Mouse (Mus musculus) midbrain, embryonic 16.5 days (tissue): ENCODE measurements around the gene Tex14. TPM values are rescaled to one million over a fixed set of nuclear protein-coding genes. Genes with fewer than 3 reads are reported as not detected.
"Not testable (repeated sequence)": the region's sequence is repeated elsewhere in the genome, so short reads cannot be mapped to it uniquely, and the experiment has no call there.

ENCODE experiments used
- ATAC-seq: fragments of 200-750 bp; cut with Nextera tagmentation; 2 replicates; pipeline ENCODE4 v1.8.0; 2017; ENCODE audit warnings: moderate TSS enrichment
- H3K27ac ChIP-seq: fragments of 300-500 bp; sonication (generic); 2 replicates; pipeline ENCODE4 v1.5.1; 2014; ENCODE audit warnings: mild to moderate bottlenecking, low read length, mixed read lengths
- H3K27me3 ChIP-seq: fragments of 300-500 bp; sonication (generic); 2 replicates; pipeline ENCODE4 v1.6.1; 2014; ENCODE audit warnings: low read depth, low read length, mixed read lengths; ENCODE audit not compliant: control insufficient read depth, insufficient read depth
- H3K36me3 ChIP-seq: fragments of 300-500 bp; sonication (generic); 2 replicates; pipeline ENCODE4 v1.6.1; 2014; ENCODE audit warnings: mild to moderate bottlenecking, low read length, moderate library complexity, mixed read lengths; ENCODE audit not compliant: control insufficient read depth, insufficient read depth
- H3K4me1 ChIP-seq: fragments of 300-500 bp; sonication (generic); 2 replicates; pipeline ENCODE4 v1.6.1; 2014; ENCODE audit warnings: mild to moderate bottlenecking, low read length, mixed read lengths; ENCODE audit not compliant: control insufficient read depth, insufficient read depth
- H3K4me2 ChIP-seq: fragments of 300-500 bp; sonication (generic); 2 replicates; pipeline ENCODE4 v1.6.1; 2014; ENCODE audit warnings: mild to moderate bottlenecking, low read length, mixed read lengths
- H3K4me3 ChIP-seq: fragments of 300-500 bp; sonication (generic); 2 replicates; pipeline ENCODE4 v1.5.1; 2014; ENCODE audit warnings: low read depth, mild to moderate bottlenecking, low read length, moderate library complexity, mixed read lengths
- H3K9ac ChIP-seq: fragments of 300-500 bp; sonication (generic); 2 replicates; pipeline ENCODE4 v1.6.1; 2014; ENCODE audit warnings: low read depth, low read length, mixed read lengths
- H3K9me3 ChIP-seq: fragments of 300-500 bp; sonication (generic); replicated peaks from 2 replicates; pipeline ENCODE4 v1.6.1; 2014; ENCODE audit warnings: mild to moderate bottlenecking, low read length, mixed read lengths; ENCODE audit not compliant: control insufficient read depth, poor library complexity, severe bottlenecking
- WGBS: fragments of 180-500 bp; shearing (Covaris S2); extraction: QIAGEN DNeasy Blood & Tissue Kit; methylation state at CpG from one replicate; pipeline ENCODE4 v1.1.7; 2014; 5-methylcytosine and 5-hydroxymethylcytosine counted together
- polyA plus RNA-seq: library from polyadenylated mRNA; unstranded; fragments of >200 nt; fragmentation: Nextera tagmentation; extraction: Ambion mirVana; gene quantifications from 2 replicates; pipeline ENCODE4 v1.2.1, GENCODE M21; 2015

The Tex14 gene
- polyA plus RNA-seq, 1 experiment from 2014 or later: 0.29 TPM

- no peak for ATAC-seq
- H3K4me1 ChIP-seq: no peaks in the 10 kb centered on the region
- WGBS: 81% methylated on average over 1 of the region's 1 CpGs
Observed at GRCm38 (mm10) chr11:87432447-87432846, 27.6 kb downstream of the Tex14 start.

GRCm38 (mm10) chr11:87432933-87433669 lies 28.2 kb downstream of the Tex14 start:
- H3K9me3 ChIP-seq: no peaks in the 10 kb centered on the region
- no peak overlapping the region for H3K9ac ChIP-seq
- ATAC-seq: no peak
- H3K36me3 ChIP-seq: no peaks in the 10 kb centered on the region
- H3K27me3 ChIP-seq: no peaks in the 10 kb centered on the region
- H3K27ac ChIP-seq: no peak overlapping the region
- H3K4me1 ChIP-seq: no peaks in the 10 kb centered on the region
- no peak overlapping the region for H3K4me3 ChIP-seq
- 52% methylated on average over 6 of the region's 6 CpGs for WGBS
- no peak overlapping the region for H3K4me2 ChIP-seq

More at GRCm38 (mm10) chr11:87432447-87432846, 27.6 kb downstream of the Tex14 start:
- Histone ChIP-seq H3K27ac (no peak overlapping the region), H3K9me3 (no peaks in the 10 kb centered on the region), H3K27me3 (no peaks in the 10 kb centered on the region), H3K4me2 (no peak overlapping the region), H3K4me3 (no peak overlapping the region), H3K9ac (no peak overlapping the region), H3K36me3 (no peaks in the 10 kb centered on the region)

DNA sequence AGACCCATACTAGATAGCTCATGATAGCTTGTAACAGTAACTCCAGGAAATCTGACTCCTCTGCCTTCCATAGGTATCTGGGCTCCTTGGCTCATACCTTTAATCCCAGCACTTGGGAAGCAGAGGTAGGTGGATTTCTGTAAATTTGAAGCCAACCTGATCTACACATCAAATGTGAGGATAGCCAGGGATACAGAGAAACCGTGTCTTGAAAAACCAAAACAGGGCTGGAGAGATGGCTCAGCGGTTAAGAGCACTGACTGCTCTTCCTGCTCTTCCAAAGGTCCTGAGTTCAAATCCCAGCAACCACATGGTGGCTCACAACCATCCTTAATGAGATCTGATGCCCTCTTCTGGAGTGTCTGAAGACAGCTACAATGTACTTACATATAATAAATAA lies 30.2 kb downstream of the Tex14 start:
- H3K36me3 ChIP-seq, H3K4me3 ChIP-seq, H3K4me2 ChIP-seq, ATAC-seq, H3K9me3 ChIP-seq, H3K27me3 ChIP-seq, H3K9ac ChIP-seq, H3K4me1 ChIP-seq, H3K27ac ChIP-seq: not testable (repeated sequence)
- WGBS: 90% methylated on average over 2 of the region's 2 CpGs

DNA sequence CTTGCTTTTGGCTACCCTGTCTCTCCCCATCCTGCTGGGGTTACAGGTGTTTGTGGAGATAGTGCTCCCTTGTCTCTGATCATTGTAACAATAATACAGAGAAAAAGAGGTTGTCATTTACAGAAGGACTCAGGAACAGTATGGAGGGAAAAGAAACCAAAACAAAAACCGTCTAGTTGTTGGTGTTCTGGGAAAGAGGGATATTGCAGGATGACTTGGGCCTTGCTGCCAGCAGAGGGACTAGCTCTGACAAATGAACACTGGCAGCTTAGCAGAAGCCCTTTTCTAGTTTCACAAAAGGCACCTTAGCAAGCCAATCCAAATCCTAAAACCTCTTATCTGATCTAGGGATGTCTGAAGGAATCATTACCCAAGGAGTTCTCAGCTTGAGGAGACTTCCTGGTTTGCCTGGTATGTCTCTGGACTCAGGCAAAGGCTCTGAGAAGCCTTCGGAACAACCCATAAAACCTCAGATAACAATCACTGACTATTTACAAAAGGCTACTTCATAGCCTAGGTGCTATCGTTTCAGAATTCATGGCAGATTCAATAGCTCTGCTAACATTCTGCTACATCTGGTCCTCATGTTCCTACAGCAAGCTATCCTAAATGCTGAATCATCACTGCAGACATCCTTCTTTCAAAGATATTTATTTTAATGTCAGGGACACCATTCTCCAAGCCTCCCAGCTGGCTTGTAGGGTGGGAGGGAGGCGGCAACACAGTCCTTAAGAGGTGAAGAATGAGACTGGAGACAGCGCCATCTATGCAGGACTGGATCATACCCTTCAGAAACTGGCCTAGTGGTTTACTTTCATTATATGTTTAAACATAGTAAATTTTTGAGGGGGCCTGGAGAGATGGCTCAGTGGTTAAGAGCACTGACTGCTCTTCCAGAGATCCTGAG lies 31.7 kb downstream of the Tex14 start:
- ATAC-seq: no peak
- no peaks in the 10 kb centered on the region for H3K9me3 ChIP-seq
- no peaks in the 10 kb centered on the region for H3K27me3 ChIP-seq
- no peaks in the 10 kb centered on the region for H3K36me3 ChIP-seq
- no peak overlapping the region for H3K4me2 ChIP-seq
- no peak overlapping the region for H3K27ac ChIP-seq
- no peak overlapping the region for H3K4me3 ChIP-seq
- 71% methylated on average over 5 of the region's 5 CpGs for WGBS
- H3K9ac ChIP-seq: no peak overlapping the region
- no peaks in the 10 kb centered on the region for H3K4me1 ChIP-seq

GRCm38 (mm10) chr11:87439796-87440420 lies 35.0 kb downstream of the Tex14 start:
- Histone ChIP-seq H3K27me3 (no peaks in the 10 kb centered on the region), H3K36me3 (no peaks in the 10 kb centered on the region), H3K9me3 (no peaks in the 10 kb centered on the region), H3K4me1 (peaks cover 2% of the 10 kb centered on the region; the same call in 1 of the 2 replicates), H3K9ac (no peak overlapping the region), H3K4me3 (no peak overlapping the region), H3K4me2 (no peak overlapping the region), H3K27ac (no peak overlapping the region)
- 86% methylated on average over 10 of the region's 10 CpGs for WGBS
- ATAC-seq: no peak

DNA sequence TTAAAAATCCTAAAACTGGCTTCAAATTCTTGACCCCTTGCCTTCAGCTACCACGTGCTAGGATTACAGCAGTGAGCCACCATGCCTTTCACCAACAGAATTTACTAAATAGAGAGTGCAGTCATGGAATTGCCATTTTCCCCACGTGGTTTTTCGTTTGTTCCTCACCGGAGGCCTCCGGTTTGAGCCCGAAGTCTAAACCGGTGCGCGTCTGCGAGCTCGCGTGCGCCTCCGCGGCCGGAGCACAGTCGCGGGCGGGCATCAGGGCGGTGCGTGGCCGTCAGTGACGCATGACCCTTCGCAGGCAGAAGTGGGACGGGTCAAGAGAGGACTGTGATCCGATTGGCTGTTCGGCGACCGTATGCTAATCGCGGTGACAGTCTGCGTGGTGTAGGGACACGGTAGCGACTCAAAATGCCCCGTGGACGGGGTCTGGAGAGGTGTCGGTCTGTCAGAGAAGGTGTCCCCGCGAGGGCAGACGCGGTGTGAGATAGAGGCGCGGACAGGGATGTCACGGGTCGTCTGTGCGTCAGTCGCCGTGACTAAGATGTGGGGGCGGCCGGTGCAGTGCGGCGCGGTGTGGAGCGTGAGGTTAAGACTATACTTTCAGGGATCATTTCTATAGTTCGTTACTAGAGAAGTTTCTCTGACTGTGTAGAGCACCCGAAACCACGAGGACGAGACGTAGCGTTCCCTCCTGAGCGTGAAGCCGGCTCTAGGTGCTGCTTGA lies 37.9 kb downstream of the Tex14 start:
- H3K9me3 ChIP-seq, H3K27me3 ChIP-seq: not testable (repeated sequence)
- under 1% methylated on average over 29 of the region's 62 CpGs for WGBS

GRCm38 (mm10) chr11:87443373-87443883 lies 38.6 kb downstream of the Tex14 start:
- H3K4me1 ChIP-seq: peaks cover 2% of the 10 kb centered on the region; the same call in 1 of the 2 replicates
- H3K27ac ChIP-seq: peak overlapping the region; percentile 87
- no peak overlapping the region for H3K9ac ChIP-seq
- H3K36me3 ChIP-seq: no peaks in the 10 kb centered on the region
- H3K4me3 ChIP-seq: no peak overlapping the region
- no peaks in the 10 kb centered on the region for H3K27me3 ChIP-seq
- WGBS: under 1% methylated on average over 4 of the region's 5 CpGs
- no peaks in the 10 kb centered on the region for H3K9me3 ChIP-seq
- H3K4me2 ChIP-seq: 0 out of 2 replicates have a peak overlapping the region, but pooled peaks have one; percentile 3
- ATAC-seq: no peak

More for the DNA sequence above, 37.9 kb downstream of the Tex14 start:
- peak overlapping the region; percentile 54 for H3K4me2 ChIP-seq
- H3K27ac ChIP-seq: peak overlapping the region; percentile 87
- not testable (repeated sequence) for H3K36me3 ChIP-seq, H3K4me1 ChIP-seq
- ATAC-seq: peak; percentile 98
- H3K4me3 ChIP-seq: peak overlapping the region; percentile 25
- peak overlapping the region; percentile 59 for H3K9ac ChIP-seq

DNA sequence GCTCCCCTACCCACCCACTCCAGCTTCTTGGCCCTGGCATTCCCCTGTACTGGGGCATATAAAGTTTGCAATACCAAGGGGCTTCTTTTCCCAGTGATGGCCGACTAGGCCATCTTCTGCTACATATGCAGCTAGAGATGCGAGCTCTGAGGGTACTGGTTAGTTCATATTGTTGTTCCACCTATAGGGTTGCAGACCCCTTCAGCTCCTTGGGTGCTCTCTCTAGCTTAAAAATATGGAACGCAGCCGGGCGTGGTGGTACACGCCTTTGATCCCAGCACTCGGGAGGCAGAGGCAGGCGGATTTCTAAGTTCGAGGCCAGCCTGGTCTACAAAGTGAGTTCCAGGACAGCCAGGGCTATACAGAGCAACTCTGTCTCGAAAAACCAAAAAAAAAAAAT lies 39.2 kb downstream of the Tex14 start:
- not testable (repeated sequence) for H3K9me3 ChIP-seq, ATAC-seq, H3K4me2 ChIP-seq, H3K9ac ChIP-seq, H3K4me3 ChIP-seq, H3K27me3 ChIP-seq, H3K27ac ChIP-seq, H3K4me1 ChIP-seq, H3K36me3 ChIP-seq
- WGBS: 71% methylated on average over 10 of the region's 10 CpGs
